Mouse (Mus musculus) limb, embryonic 15.5 days (tissue): Measurements from ENCODE around the gene Cdh1. TPM values are rescaled to one million over a fixed set of nuclear protein-coding genes. Genes with fewer than 3 reads are reported as not detected.
A peak's percentile ranks its signal among the peaks of the same experiment; 100 is the strongest.

ENCODE experiments used
- ATAC-seq: fragments of 200-750 bp; cut with Nextera tagmentation; 2 replicates; pipeline ENCODE4 v1.8.0; 2017; ENCODE audit warnings: low read depth, moderate TSS enrichment; ENCODE audit not compliant: insufficient number of reproducible peaks, low FRiP score, low TSS enrichment
- H3K27ac ChIP-seq: fragments of 300-500 bp; sonication (generic); 2 replicates; pipeline ENCODE4 v1.5.1; 2015; ENCODE audit warnings: moderate library complexity, mild to moderate bottlenecking, inconsistent platforms
- H3K27me3 ChIP-seq: fragments of 300-500 bp; sonication (generic); 2 replicates; pipeline ENCODE4 v1.6.1; 2015; ENCODE audit warnings: inconsistent platforms
- H3K36me3 ChIP-seq: fragments of 300-500 bp; sonication (generic); 2 replicates; pipeline ENCODE4 v1.6.1; 2015; ENCODE audit warnings: inconsistent platforms
- H3K4me1 ChIP-seq: fragments of 300-500 bp; sonication (generic); 2 replicates; pipeline ENCODE4 v1.6.1; 2015; ENCODE audit warnings: inconsistent platforms
- H3K4me2 ChIP-seq: fragments of 300-500 bp; sonication (generic); 2 replicates; pipeline ENCODE4 v1.6.1; 2015; ENCODE audit warnings: mild to moderate bottlenecking, inconsistent platforms
- H3K4me3 ChIP-seq: fragments of 300-500 bp; sonication (generic); 2 replicates; pipeline ENCODE4 v1.5.1; 2015; ENCODE audit warnings: mild to moderate bottlenecking, inconsistent platforms
- H3K9ac ChIP-seq: fragments of 300-500 bp; sonication (generic); 2 replicates; pipeline ENCODE4 v1.6.1; 2015; ENCODE audit warnings: inconsistent platforms
- H3K9me3 ChIP-seq: fragments of 300-500 bp; sonication (generic); 2 replicates; pipeline ENCODE4 v1.6.1; 2016; ENCODE audit warnings: inconsistent platforms
- WGBS: fragments of 180-500 bp; shearing (Covaris S2); methylation state at CpG from one replicate; pipeline ENCODE4 v1.1.7; 2015; 5-methylcytosine and 5-hydroxymethylcytosine counted together
- polyA plus RNA-seq: library from polyadenylated mRNA; unstranded; fragments of >200 nt; fragmentation: Nextera tagmentation; extraction: Ambion mirVana; gene quantifications from 2 replicates; pipeline ENCODE4 v1.2.1, GENCODE M21; 2015

Cdh1 gene
- polyA plus RNA-seq, 1 experiment from 2014 or later, result 77.8 TPM

DNA sequence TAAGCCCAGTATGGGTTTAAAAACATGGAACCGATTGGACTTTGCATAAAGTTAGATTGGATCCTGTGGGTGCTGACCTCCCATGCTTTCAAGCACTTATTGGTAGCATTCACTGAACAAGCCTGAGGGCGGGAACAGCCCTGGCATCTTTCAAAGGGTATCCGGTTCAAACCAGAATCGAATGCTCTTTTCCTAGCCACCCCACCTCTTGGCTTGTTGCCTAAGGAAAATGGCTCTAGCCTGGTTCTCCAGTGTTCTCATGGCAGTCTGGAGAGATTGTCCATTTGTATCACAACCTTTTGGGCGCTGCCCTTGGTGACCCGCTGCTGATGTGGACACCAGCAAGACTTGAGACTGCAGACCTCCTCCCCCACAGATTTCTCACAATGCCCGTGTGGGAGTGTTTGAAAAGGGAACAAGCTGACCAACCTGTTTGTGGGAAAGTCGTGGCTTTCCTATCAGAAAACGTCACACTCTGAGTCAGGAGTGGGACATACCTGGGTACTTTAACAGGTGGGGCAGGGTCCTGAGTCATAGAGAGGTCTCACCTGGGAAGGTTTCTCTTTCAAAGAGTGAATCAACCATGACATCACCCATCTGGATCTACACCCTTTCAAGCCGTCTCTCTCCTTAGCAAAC, 12.6 kb downstream of the Cdh1 start:
- no peak overlapping the region for H3K4me2 ChIP-seq
- no peak overlapping the region for H3K4me3 ChIP-seq
- 0 out of 2 replicates have a peak overlapping the region, but pooled peaks have one; percentile 33 for H3K27ac ChIP-seq
- H3K9ac ChIP-seq, result no peak overlapping the region
- 56% methylated on average over 10 of the region's 10 CpGs for WGBS
- no peaks in the 10 kb centered on the region for H3K27me3 ChIP-seq
- ATAC-seq, result no peak
- no peaks in the 10 kb centered on the region for H3K9me3 ChIP-seq
- H3K4me1 ChIP-seq, result peaks cover 33% of the 10 kb centered on the region
- no peaks in the 10 kb centered on the region for H3K36me3 ChIP-seq

DNA sequence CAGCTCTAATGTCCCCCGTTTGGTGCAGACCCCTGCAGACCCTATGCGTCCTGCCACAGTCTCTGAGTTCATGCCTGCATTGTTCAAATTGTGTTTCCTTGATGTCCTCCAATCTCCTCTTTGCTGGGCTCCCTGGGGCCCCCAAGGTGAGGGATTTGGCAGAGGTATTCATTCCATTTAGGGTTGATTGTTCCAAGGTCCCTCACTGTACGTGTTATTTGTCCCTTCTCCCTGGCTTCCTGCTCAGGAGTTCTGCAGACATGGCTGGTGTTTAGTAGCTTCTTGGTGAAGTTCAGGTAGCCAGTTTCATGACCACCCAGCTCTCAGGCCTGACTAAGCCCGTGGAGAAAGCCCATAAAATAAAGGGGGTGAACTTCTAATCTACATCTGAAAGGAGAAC, 13.5 kb downstream of the Cdh1 start:
- 34% methylated on average over 4 of the region's 4 CpGs for WGBS
- no peak for ATAC-seq
- H3K9me3 ChIP-seq, result no peaks in the 10 kb centered on the region
- peak overlapping the region; percentile 38 for H3K27ac ChIP-seq
- peaks cover 33% of the 10 kb centered on the region for H3K4me1 ChIP-seq
- no peaks in the 10 kb centered on the region for H3K27me3 ChIP-seq
- no peaks in the 10 kb centered on the region for H3K36me3 ChIP-seq
- H3K4me2 ChIP-seq, result no peak overlapping the region
- no peak overlapping the region for H3K4me3 ChIP-seq
- no peak overlapping the region for H3K9ac ChIP-seq

DNA sequence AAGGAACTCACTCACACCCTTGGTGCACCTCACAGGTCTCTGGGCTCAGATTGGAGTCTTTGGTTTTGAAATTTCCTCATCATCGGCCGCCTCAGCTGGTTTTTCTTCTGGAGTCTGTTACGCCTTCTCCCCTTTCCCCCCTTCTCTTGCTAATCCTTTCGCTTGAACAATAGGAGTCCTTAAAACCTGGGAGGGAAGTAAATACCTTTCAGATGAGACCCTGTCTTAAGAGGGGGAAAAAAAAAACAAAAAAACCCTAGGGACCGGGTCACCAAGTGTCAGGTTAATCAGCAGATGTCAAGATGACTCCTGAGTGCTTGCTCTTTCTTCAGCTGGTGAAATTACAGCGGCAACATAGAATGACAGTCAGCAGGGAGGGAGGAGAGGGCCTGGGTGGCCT, 14.0 kb downstream of the Cdh1 start:
- no peak overlapping the region for H3K4me2 ChIP-seq
- H3K27me3 ChIP-seq, result no peaks in the 10 kb centered on the region
- no peak overlapping the region for H3K9ac ChIP-seq
- no peaks in the 10 kb centered on the region for H3K36me3 ChIP-seq
- no peak overlapping the region for H3K4me3 ChIP-seq
- no peaks in the 10 kb centered on the region for H3K9me3 ChIP-seq
- peaks cover 33% of the 10 kb centered on the region for H3K4me1 ChIP-seq
- WGBS, result 40% methylated on average over 6 of the region's 6 CpGs
- H3K27ac ChIP-seq, result peak overlapping the region; percentile 38
- ATAC-seq, result no peak

DNA sequence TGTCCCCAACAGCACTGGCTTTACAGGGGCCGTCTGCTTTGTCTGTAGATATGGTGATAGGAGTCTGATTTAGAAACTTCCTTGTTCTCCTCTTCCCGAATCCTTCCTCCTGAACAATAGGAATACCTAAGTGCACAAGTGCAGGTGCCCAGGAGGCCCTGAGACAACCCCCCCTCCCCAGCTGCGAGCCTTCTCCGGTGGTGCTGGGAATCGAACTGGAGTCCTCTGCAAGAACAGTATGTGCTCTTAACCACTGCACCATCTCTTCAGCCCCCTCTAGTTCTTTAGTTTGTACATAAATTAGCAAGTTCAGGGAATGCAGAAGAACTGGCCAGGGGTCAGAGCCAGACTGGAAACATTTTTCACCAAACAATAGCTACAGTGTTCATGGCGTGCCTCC, 14.7 kb downstream of the Cdh1 start:
- Histone ChIP-seq H3K27ac (0 out of 2 replicates have a peak overlapping the region, but pooled peaks have one; percentile 27), H3K36me3 (no peaks in the 10 kb centered on the region), H3K9me3 (no peaks in the 10 kb centered on the region), H3K9ac (no peak overlapping the region), H3K4me1 (peaks cover 33% of the 10 kb centered on the region), H3K27me3 (no peaks in the 10 kb centered on the region), H3K4me2 (no peak overlapping the region), H3K4me3 (no peak overlapping the region)
- no peak for ATAC-seq
- WGBS, result 81% methylated on average over 6 of the region's 6 CpGs

DNA sequence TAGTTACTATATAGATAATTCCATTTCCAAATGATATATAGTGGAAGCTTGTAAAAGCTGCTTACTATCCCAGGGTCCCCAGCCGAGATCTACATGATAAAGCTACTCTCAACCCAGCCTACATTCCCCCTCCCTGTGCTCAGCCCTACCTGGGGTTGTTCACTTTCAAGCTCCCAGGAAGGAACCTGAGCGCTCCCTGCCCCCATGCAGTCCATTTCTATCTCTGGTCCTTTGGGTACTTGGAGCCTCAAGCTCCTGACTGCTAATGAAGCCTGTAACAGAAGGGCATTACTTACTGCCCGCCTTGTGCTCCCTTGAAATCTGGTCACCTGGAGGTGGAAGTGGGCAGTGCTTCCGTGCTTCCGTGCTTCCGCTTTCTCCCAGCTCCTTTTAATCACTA, 15.2 kb downstream of the Cdh1 start:
- Histone ChIP-seq H3K27ac (no peak overlapping the region; the same call in 1 of the 2 replicates), H3K4me3 (no peak overlapping the region), H3K27me3 (no peaks in the 10 kb centered on the region), H3K4me1 (peaks cover 33% of the 10 kb centered on the region), H3K36me3 (no peaks in the 10 kb centered on the region), H3K9ac (no peak overlapping the region), H3K9me3 (no peaks in the 10 kb centered on the region), H3K4me2 (no peak overlapping the region)
- ATAC-seq, result no peak
- 48% methylated on average over 6 of the region's 6 CpGs for WGBS

DNA sequence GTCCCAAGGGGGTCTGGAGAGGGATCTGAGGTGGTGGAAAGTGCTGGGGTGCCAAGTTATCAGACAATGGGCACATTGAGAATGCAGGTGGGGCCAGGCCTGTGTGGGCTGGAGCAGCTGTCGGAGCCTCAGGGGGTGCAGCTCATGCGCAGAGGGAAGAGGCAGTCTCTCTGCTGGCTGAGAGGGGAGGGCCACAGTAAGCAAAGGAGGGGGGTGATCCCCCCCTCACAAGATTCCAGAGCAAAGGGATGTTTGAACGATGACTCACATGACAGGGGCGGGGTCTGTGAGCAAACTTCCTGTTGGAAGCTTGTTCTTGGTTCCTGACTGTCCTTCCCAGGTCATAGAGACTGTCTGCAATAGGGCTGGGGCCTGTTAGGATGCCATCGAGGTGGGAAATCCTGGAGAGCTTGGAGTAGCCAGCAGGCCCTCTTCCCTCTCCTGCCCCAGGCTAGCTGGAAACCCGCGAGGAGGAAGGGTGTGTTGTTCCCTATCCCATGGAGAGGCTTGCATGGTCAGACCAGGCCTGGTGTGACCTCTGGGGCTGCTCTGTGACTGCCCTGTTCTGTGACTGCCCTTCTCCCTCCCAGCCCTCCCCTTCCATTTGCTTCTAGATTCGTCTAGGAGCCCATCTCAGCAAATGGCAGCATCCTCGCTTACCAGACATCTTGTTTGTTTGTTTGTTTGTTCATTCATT, 16.5 kb downstream of the Cdh1 start:
- ATAC-seq, result peak; percentile 74; the same call in 1 of the 2 replicates
- 38% methylated on average over 9 of the region's 9 CpGs for WGBS

DNA sequence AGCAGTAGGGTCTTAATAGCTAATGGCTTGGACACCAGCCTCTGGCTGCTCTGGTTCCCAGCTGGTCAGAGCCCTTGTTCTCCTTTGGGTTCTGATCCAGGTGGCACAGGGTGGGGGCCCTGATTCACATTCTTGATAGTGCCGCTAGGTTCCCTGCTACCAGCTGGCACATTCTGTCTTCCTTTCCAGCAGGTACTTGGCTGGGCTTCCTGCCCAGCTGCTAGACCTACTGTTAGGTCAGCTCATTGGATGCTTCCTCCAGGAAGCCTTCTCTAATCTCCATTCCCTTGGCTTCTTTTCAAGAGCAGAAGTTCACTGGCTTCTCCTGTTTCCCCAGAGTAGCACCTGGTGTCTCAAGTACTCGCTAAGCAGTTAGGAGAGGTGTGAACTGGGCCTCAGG, 17.3 kb downstream of the Cdh1 start:
- H3K27ac ChIP-seq, result no peak overlapping the region
- H3K4me3 ChIP-seq, result no peak overlapping the region
- H3K36me3 ChIP-seq, result no peaks in the 10 kb centered on the region
- no peaks in the 10 kb centered on the region for H3K27me3 ChIP-seq
- H3K4me2 ChIP-seq, result no peak overlapping the region
- ATAC-seq, result no peak
- H3K9ac ChIP-seq, result no peak overlapping the region
- H3K9me3 ChIP-seq, result no peaks in the 10 kb centered on the region
- 64% methylated on average over 2 of the region's 2 CpGs for WGBS
- peaks cover 32% of the 10 kb centered on the region for H3K4me1 ChIP-seq

More for the DNA sequence above, 16.5 kb downstream of the Cdh1 start:
- H3K4me1 ChIP-seq, result peaks cover 33% of the 10 kb centered on the region
- peak overlapping the region; percentile 69 for H3K27ac ChIP-seq
- H3K9me3 ChIP-seq, result no peaks in the 10 kb centered on the region
- H3K4me3 ChIP-seq, result no peak overlapping the region
- H3K9ac ChIP-seq, result no peak overlapping the region
- no peaks in the 10 kb centered on the region for H3K36me3 ChIP-seq
- no peaks in the 10 kb centered on the region for H3K27me3 ChIP-seq
- H3K4me2 ChIP-seq, result 0 out of 2 replicates have a peak overlapping the region, but pooled peaks have one; percentile 14

DNA sequence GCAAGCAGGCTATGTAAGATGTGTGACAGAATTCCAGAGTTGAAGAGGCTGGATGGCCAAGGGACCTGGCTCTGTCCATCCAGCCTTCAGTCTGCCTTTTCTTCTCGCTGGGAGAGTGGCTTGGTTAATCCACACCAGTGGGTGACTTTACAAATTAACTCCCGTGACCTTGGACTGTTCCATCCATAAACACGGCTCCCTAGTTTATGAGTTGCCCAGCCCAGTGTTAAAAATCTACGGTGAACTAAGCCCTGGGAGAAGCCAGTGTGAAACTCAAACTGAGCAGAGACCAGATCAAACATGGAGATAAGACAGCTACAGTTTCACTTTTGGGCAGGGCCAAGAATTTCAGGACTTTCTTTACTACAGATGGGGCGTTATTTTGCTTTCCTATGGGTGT, 19.9 kb downstream of the Cdh1 start:
- Histone ChIP-seq H3K36me3 (no peaks in the 10 kb centered on the region), H3K27me3 (no peaks in the 10 kb centered on the region), H3K4me2 (no peak overlapping the region), H3K9ac (no peak overlapping the region), H3K27ac (peak overlapping the region; percentile 58), H3K4me1 (peaks cover 17% of the 10 kb centered on the region), H3K9me3 (no peaks in the 10 kb centered on the region), H3K4me3 (no peak overlapping the region)
- ATAC-seq, result no peak
- WGBS, result 27% methylated on average over 5 of the region's 5 CpGs

DNA sequence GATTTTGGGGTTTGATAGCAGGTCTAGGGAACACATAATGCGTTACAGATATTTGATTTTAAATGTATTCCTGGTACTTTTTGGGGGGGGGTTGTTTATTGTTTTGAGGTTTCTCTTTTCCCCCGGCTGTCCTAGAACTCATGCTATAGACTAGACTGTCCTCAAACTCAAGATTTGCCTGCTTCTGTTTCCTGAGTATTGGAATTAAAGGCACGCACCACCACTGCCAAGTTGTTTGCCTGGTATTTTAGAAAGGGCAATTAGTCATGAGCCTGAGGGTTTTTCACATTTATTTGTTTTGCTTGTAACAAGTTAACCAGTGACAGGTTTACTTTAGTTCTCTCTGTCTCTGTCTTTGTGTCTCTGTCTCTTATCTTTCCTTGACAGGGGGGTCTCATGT, 20.3 kb downstream of the Cdh1 start:
- Histone ChIP-seq H3K4me3 (no peak overlapping the region), H3K4me1 (peaks cover 15% of the 10 kb centered on the region), H3K9me3 (no peaks in the 10 kb centered on the region), H3K36me3 (no peaks in the 10 kb centered on the region), H3K27me3 (no peaks in the 10 kb centered on the region), H3K4me2 (no peak overlapping the region), H3K27ac (0 out of 2 replicates have a peak overlapping the region, but pooled peaks have one; percentile 34), H3K9ac (no peak overlapping the region)
- WGBS, result 74% methylated on average over 3 of the region's 3 CpGs
- no peak for ATAC-seq

DNA sequence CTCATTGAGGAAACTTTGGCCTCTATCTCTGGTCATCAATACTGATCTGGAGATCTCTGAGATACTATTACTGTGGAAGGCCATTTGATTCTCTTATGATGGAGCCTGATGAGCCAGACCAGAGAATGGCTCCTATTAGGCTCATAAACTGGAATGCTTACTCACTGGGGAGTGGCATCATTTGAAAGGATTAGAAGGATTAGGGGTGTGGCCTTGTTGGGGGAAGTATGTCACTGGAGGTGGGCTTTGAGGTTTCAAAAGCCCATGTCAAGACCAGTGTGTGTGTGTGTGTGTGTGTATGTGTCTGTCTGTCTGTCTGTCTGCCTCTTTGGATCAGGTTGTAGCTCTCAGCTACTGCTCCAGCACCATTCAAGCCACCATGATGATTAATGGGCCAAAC, 20.8 kb downstream of the Cdh1 start:
- Histone ChIP-seq H3K4me1 (peaks cover 14% of the 10 kb centered on the region), H3K36me3 (no peaks in the 10 kb centered on the region), H3K4me2 (no peak overlapping the region), H3K27ac (0 out of 2 replicates have a peak overlapping the region, but pooled peaks have one; percentile 34), H3K9ac (no peak overlapping the region), H3K27me3 (no peaks in the 10 kb centered on the region), H3K4me3 (no peak overlapping the region), H3K9me3 (no peaks in the 10 kb centered on the region)
- ATAC-seq, result no peak

DNA sequence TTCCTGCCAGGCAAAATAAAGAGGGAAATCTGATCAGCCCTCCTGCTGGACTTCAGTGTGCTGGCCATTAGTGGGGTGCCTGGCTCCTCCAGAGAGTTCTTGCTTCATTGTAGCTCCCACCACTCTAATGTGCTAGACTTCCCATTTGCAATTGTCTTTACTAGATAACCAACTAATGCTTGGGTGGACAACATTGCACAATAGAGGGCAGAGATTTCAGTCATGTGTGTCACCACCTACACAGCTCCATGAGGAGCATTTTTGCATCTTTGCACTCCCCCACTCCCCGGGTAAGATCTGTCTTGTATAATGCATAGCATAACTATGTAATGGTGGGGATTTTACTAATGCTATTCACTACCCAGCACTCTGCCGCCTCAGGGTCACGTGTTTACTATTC, 21.6 kb downstream of the Cdh1 start:
- no peak for ATAC-seq
- Histone ChIP-seq H3K4me3 (no peak overlapping the region), H3K27ac (no peak overlapping the region), H3K4me1 (peaks cover 9% of the 10 kb centered on the region), H3K27me3 (no peaks in the 10 kb centered on the region), H3K9me3 (no peaks in the 10 kb centered on the region), H3K9ac (no peak overlapping the region), H3K36me3 (no peaks in the 10 kb centered on the region), H3K4me2 (no peak overlapping the region)
- WGBS, result 66% methylated on average over 3 of the region's 3 CpGs

DNA sequence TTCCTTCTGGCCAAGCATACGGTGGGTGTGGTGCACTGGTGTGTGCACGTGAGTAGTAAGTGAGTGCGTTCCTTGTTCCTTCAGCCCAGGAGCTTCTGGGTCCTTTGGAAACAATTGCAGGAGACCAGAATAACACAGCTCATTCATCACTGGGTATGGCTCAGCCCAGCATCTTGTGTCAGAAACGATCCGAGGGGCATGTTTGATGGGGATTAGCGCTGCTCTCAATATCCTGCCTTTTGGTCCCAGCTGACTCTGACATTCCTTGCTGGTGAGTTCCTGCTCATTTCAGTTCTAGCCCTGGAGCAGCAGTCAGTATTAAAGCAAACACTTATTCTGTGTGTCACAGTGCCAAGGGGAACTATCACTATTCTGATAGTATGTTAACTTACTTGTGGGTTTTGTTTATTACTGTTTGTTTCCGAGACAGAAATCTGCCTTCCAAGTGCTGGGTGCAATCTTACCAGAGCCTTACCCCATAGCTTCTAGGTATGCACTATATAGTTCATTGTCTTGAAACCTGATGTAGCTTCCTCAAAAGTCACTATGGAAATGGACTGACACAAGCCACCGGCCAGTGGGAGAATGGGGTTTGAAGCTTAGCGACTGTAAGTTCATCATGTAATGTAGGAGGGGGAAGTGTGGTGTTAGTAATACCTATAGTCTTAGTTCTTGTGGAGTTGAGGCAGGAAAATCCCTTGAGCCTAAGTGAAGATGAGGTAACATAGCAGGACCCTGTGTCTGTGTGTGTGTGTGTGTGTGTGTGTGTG, 23.1 kb downstream of the Cdh1 start:
- Histone ChIP-seq H3K27ac (no peak overlapping the region), H3K4me3 (no peak overlapping the region), H3K9me3 (no peaks in the 10 kb centered on the region), H3K27me3 (no peaks in the 10 kb centered on the region), H3K36me3 (no peaks in the 10 kb centered on the region), H3K4me2 (no peak overlapping the region), H3K4me1 (peaks cover 3% of the 10 kb centered on the region; the same call in 1 of the 2 replicates), H3K9ac (no peak overlapping the region)
- 57% methylated on average over 9 of the region's 9 CpGs for WGBS
- ATAC-seq, result no peak
